Mouse (Mus musculus) gonadal fat pad, adult 2 months (tissue): ENCODE data around the gene Rnls. TPM values are rescaled to one million over a fixed set of nuclear protein-coding genes. Genes with fewer than 3 reads are reported as not detected.

ENCODE experiments used
- DNase-seq: peaks from one replicate; pipeline ENCODE4 v3.0.0-alpha.2; 2012; ENCODE audit warnings: low read depth
- polyA plus RNA-seq: library from polyadenylated mRNA; depleted of rRNA; stranded (reverse); fragments of >200 nt; gene quantifications from 2 replicates; pipeline ENCODE4 v1.2.3, GENCODE M21; 2012

Gene Rnls
- polyA plus RNA-seq, 1 experiment = 2.1 TPM

DNA sequence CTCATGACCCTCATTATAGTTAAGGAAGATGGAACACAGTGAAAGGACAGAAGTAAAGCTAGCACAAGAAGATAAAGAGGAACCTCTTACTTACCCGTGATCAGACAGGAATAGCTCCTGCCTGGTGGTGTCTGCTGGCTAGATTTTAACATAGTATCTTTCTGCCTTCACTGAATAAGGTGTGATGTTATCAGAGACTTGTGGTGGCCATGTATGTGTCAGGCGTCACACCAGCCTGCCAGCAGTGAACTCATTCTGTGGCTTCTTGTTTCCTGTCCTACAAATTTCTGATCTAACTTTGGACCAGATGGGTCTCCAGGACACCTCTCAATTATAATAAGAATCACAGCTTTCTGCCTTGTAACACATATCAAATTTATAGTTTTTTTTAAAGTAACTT is 129.7 kb downstream of the Rnls start:
- DNase-seq = no peak

DNA sequence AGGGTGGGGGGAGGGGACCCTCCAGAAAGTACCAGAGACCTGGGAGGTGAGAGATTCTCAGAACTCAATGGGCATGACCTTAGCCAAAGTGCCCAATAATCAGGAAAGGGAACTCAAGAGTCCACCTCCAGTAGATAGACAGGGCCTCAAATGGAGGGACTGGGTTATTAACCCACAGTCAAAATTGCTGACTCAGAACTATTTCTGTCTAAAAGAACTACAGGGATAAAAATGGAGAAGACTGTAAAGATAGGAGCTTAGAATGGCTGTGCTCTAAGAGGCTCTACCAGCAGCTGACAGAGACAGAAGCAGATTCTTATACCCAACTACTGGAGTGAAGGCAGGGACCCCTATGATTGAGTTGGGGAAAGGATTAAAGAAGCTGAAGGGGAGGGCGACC is 132.9 kb downstream of the Rnls start:
- DNase-seq = no peak

DNA sequence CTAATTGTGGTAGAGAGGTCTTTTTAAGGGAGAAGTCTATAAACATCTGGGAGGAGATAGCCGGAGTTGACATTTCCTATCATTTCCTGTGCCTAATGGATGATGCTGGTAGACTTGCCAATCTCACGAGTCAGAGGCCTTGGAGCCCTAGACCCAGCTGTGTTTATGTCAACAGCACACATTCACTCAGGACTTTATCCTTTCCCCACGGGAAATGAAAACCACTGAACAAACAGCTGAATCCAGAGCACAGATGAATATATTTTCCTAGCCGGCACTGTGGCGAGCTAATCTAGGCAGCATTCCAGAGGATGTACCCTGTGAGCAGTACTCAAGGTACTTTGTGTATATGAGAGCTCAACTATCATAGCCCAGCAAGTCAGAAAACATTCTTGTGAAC is 138.2 kb downstream of the Rnls start:
- no peak for DNase-seq

DNA sequence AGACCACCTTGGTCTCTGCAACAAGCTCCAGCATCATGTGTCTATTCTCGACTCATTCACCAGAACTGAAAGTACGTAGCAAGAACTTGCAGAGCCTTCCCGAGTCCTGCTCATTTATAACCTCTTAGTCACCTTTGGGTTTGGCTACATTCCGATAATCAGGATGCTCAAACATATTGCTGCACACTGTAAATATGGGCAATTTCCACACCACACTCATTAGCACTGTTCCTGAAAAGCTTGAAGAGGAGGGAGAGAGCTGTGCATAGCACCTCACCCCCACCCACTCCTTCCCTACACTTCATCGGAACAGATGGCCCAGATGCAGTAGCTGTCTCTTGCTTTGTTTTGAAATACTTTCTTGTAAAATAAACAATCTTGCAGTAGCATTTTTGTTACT is 139.9 kb downstream of the Rnls start:
- no peak for DNase-seq

DNA sequence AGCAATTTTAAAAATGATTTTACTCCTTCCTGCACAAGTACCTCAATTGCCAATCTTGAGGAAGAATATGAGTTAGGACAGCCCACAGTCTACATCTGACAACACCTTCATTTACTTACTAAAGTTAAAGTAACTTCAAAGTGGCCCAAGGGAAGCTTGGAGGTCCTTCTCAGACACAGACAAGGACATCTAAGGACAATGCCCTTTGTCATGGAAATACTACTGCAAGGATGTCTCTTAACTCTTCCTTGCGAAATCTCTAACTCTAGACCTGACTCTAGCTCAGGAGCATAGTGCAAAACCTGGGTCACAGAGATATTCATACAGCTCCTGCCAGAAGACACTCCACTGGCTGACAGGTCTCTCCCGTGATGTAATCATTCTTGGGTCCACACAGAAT is 147.9 kb downstream of the Rnls start:
- DNase-seq = no peak

DNA sequence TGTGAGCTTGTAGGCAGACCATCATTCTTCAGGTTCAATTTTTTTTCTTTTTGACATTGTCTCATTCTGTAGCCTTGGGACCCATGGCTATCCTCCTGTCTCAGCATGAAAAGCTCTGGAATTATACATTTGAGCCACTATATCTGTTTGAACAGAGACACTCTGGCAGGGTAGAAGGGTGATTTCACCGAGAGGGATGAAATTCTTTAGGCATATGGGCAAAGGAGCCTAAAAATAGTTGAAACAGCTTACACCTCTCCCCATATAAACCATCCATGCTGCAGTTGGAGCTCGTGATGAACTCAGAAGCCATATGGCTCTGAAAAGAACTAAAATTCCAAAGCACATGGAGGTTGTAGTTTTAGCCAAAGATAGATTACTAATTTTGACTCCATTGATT is 151.7 kb downstream of the Rnls start:
- DNase-seq = no peak

DNA sequence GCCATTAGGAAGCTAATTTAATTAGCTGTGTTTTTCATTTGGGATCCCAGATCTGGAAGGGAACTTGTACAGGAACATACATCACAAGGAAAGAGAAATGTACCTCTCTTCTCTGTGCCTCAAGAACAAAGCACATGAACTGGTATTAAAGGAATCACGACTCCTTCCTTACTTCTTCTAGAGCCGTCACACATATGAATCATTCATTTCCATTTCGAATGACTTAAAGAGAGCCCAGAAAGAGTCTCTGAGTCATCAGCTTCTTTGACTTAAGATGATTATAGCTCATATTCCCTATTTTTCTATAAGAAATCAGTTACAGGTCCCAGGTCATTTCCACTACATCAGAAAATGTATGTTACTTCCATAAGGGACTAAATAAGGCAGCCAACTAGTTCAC is 159.2 kb downstream of the Rnls start:
- no peak for DNase-seq

DNA sequence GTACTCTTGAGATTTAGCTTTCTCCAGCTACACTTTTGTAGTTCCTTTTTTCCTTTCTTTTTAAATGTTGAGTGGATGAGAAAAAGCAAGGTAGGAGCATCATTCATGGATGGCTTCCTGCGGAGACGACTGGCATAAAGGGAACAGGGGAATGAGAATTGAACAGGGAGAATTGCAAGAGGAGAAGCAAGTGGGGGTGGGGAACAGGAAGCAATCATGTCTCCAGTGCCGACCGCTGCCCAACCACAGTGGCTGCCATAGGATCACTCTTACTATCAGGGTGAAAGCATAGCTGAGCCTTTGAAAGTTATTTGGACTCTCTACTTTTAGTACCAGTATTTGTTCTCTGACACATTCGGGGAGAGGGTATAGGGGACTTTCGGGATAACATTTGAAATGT is 160.8 kb downstream of the Rnls start:
- DNase-seq = no peak

DNA sequence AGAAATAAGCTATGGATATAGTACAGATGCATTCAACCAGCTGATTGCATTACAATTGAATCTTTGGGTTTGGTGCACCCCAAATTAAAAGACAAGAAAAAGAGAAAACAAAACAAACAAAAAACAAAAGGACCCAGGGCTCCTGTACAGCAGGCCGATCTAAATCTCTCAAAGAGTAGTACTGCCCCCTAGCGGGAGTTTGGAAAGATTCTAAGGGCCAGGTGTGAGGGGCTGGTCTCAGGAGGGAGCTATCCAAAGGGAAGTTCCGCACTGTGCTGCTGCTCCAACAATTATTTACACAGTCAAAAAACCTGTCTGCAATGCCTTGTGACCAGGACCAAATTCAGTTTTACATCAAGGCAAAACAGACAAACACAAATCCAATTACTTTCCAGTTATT is 165.1 kb downstream of the Rnls start:
- DNase-seq = no peak

DNA sequence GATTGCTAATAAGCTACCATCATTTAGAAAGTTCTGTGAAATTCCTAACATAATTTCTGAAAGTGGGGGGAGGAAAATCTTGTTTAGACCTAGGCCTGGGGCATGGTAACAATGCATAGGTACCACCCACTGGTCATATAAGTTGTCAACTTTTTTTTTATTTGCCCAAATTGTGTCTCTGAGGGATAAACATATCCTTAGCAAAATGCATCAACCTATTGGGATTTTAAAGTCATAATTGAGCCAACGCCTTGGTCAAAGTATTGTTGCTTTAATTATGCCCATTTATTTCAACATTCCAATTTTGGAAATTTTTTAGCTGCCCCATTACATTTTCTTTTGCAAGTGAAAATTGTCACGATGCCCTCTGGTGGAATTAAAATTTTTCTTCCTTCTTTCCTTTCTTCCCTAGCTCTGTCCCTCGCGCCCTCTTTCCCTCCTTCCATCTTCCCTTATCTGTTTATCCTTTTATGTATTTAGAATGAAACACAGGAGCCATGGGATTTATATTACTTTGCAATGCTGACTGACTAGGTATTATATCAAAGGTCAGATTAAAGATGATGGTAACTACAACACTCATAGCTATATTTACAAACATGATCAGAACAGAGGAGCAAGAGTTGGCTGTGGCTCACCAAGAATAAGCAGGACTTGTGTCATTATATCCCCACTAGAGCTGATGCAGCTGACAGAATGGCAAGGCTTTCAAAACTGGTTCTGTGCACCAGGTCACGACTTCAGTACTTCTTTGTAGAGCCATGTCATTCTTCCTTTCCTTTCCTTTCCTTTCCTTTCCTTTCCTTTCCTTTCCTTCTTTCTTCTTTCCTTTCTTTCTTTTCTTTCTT is 166.0 kb downstream of the Rnls start:
- DNase-seq = no peak

DNA sequence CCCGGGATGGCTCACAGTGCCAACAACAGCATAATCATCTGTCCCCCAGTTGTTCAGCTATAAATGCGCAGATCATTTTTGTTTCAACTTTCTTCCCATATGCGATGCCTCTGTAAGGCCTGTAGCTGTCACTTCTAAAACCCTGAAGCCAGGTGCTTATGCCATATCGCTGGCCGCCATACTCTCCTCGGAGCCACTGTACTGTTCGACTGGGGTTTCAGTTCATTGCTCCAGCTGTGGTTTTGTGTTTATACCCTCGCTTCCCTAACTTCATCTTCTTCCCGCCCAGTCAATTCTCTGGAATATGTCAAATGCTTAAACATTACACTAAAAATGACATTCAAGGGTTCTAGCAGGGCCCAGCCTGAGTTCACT is 167.1 kb downstream of the Rnls start:
- no peak for DNase-seq

DNA sequence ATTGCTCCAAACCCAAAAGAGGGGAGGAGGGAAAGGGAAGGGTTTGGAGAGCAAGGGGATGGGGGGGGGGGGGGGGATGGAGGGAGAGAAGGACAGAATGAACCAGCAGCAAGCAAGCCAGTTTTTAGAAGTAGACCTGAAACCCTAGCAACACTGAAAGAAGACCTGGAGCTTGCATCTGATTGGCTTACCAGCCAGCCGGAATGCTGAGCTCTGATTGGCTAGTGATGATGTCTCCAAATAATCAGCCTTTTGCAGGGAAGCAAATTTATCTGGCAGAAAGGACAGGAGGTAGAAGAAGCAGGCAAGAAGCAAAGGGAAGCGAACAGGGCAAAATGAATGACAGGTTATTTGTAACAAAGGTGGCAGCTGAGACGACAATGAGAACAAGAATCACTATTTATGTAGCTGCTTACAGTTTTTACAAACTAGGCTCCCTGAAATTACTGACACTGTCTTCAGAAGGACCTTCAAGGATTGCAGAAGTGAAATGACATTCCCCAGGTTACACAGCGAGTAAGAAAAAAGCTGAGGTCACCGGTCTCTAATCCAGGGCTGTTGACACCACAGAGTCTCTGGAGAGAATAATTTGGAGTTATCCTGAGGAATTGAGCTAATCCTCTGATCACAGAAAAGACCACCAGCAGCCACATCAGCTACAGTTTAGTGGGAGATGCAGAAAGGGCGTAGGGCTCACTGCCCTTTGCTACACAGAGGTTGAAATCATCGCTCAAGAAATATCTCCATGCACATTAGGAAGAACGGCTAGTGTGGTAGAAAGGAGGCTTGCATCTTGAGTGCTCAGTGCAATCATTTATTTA is 167.7 kb downstream of the Rnls start:
- DNase-seq = no peak

DNA sequence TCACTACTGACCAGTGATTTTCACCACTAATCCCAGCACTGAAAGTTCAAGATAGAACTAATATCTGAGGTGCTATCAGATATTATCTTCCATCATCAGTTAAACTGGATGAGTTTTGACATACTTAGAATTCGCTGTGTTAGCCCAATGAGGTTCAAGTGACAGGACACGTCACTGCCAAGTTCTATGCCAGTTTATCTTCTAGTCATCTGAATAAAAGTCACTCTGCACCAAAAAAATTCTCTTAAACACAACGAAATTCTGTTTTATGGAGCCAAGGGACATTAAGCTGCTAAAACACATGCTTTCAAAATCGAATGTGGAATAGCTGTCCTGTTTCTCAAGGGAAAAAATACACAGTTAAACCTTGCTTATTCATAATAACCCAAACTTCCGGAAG is 168.3 kb downstream of the Rnls start:
- no peak for DNase-seq

DNA sequence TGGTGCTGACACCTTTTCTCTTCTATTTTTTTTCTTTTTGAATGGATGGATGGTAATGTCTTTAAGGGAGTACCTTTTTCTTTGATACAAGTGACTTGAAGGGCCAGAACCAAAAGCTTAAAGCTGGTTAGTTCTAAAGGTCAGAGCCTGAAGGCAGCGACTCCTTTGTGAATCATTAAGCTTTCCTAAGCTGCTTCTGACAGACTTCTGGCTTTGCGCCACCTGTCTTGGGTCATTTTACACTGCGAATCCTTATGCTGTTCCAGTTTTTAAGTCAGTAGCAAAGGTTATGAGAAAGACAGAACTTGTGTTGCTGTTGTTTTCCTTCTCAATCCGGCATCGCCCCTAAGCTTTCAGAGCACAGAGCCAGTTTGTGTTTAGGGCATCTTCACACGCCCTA is 168.8 kb downstream of the Rnls start:
- peak; percentile 38 for DNase-seq

DNA sequence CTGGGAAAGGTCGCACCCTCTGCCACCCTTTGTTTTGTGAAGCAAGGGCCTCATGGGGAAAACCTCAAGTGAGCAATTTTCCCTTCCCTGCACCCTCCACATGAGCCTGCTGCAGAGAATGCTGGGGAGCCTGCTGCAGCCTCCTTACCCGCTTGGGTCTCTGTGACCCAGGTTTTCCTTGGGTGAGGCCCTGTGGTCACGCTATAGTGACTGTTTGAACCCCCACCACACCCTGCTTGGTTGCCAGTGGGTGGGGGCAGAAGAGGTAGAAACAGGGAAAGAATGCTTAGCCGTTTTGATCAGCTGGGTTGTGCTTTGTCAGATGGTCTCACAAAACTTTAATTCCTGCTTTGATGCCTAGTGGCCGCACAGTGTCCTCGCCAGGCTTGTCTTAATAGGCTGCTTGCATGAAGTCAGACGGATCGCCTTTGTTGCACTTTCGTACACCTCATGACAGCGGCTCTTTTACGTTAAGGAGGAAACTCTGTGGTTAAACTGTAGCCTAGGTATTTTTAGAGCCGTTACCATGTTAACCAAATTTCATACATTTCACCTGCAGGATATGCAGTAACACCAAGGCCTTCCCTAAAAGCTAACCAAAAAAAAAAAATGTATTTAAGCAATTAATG is 169.4 kb downstream of the Rnls start:
- no peak for DNase-seq

DNA sequence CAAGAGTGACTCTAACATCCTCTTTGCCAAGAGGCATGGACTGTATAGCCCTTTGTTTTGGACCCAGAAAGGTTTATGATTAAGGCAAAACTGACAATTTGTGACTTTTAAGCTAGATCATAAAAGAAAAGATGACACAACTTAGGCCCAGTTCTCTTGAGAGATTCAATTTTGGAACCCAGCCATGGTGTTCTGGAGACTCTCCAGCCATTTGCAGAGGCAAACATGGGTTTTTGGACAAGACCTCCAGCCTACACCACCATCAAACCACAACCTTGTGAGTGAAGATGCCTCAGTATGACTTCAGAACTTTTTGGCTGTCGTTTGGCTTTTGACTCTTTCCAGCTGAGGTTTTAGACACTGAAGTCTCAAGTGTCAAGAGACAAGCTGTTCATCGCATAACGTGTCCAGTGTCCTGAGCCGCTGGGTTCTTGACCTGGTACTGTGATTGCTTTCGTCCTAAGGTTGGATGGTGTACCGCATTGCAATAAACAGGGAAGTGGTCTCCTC is 174.2 kb downstream of the Rnls start:
- no peak for DNase-seq

DNA sequence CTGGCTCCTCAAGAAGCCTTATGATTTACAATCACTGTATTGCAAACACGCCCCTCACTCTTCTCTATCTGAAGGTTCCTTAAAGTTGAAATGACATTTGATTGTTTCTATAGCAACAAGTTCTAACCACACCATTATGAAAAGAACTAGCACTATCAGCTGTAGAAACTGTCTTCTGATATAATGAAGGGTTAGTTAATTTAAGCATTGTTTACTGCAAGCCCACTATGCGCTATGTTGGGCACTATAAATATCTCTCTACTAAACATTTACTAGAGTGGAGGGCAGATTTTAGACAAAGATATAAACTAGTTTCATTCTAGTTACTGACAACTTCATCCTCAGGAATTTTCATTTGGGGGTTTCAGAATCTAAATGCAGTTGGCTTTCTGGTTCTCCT is 182.4 kb downstream of the Rnls start:
- DNase-seq = no peak

DNA sequence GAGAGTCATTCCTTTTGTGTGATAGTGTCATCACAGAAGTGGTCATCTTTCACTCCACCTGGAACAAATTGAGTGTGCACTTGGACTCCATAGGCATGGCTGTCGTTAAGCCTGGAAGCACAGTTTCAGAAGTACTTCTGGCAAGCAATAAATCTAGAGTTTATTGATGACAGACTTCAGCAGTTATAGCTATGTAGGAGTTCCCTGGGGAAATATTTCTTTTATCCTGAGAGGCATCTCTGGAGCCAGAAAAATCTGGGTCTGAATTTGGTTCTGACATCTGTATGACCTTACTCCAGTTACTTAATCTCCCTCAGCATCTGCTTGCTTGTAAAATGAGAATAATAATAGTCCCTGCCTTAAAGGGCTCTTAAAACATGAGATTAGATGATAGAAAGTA is 184.1 kb downstream of the Rnls start:
- DNase-seq = no peak

DNA sequence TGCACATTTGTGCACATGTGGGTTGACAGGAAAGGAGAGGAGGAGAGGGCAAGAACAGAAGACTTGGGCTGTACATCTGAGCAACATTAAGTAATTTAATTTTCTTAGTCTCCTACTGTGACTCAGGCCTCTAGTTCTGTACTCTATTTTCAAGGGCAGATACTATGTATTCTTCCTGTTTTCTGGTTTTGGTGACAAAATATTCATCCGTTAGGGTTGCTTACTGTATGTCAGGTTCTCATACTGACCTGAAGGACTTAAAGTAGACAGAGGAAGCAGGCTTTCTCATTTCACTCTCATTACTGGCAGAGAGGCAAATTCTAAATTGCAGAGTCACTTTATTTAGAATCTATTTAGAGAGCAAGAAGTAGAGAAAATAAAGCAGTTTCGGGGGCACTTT is 186.7 kb downstream of the Rnls start:
- DNase-seq = no peak

DNA sequence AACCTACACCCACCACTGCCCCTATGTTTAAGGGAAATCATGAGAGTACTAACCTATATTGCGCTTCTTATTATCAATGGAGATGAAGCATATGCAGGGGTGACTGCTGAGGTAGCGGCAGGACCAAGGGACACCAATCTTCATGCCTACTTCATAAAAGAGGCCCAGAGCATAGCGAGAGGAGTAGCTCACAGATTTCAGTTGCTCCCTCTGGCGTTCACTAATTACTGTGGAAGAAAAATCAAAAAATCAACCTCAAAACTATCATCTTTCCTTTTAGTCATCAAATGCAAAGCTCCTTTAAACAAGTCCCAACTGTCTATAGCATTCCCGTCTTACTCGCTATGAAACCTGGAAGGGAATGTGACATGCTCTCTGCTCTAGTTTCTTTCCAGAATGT is 189.7 kb downstream of the Rnls start:
- no peak for DNase-seq

DNA sequence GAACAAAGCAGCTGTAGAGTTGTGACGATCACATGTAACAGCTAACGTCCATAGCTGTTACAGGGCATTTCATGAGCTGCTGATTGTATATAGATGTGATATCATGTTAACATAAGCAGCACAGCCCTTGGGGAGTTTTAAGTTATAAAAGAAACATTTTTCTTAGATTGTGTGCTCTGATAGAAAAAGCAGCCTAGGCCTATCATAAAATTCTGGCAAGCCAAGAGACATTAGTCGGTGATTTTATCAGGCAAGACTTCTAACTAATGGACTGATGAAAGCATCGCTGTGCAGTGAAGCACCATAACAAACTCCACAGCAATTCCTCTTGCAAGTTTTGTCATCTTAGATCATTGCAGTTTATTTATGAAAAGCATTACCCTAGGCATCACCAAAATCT is 190.9 kb downstream of the Rnls start:
- DNase-seq = no peak

DNA sequence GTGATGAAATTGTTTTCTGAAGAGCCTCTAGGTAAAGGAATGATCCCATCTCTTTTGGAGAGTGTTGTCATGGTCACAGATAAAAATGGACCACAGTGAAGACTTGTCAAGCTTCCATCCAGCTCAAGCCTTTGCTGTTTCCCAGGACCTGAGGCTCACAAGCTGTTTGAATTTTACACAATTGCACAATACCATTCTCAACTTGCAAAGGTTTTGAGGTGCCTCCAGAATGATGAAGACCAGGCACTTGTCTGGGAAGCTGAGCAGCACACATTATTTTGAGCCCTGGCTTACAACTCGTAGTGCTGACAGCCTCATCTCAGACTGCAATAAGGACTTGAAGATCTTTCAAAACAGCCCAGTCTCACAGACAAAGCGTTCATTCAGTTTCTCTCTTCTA is 200.0 kb downstream of the Rnls start:
- no peak for DNase-seq

DNA sequence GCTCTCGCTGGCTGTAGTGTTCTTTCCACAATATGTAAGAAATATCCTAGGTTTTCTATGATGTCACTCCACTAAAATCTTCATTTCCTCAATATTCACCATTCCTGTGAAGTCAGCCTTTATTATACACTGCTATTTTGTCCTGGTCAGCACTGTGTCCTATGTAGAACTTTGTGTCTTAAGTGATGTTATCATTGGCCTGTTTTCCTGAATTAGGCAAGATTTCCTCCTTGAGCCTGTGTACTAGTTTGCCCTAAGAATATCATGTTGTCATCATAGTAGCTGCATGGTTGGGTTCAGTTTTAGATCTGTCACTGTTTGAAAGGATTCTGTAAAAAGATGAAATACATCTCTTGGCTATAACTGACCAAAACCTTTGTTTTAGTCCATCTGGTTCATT is 203.3 kb downstream of the Rnls start:
- DNase-seq = peak; percentile 41
